Mouse (Mus musculus): Measurements from ENCODE around the gene Adgrf3.
A peak's percentile ranks its signal among the peaks of the same experiment; 100 is the strongest.

The Adgrf3 gene

GRCm38 (mm10) chr5:30202221-30202620 lies 3.3 kb downstream of the Adgrf3 start:
- no peak for DNase-seq (ENCODE audit: low read depth, low spot score)

DNA sequence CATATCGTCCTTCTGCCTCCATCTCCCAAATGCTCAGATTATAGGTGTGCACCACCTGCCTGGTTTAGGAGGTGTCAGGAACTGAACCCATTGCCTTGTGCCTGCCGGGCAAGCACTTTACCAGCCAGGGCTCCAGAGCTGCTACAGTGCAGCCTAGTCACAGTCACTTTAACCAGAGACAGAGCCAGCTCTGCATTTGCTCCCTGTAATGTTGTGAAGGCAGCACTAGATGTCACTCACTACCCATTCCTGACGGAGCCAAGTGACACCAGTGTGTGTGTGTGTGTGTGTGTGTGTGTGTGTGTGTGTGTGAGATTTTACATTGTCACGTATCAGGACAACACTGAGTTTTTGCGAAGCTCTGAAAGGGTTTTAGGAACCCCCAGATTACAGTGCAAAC lies 4.0 kb downstream of the Adgrf3 start:
- DNase-seq (ENCODE audit: low read depth, low spot score) = peak; percentile 36

DNA sequence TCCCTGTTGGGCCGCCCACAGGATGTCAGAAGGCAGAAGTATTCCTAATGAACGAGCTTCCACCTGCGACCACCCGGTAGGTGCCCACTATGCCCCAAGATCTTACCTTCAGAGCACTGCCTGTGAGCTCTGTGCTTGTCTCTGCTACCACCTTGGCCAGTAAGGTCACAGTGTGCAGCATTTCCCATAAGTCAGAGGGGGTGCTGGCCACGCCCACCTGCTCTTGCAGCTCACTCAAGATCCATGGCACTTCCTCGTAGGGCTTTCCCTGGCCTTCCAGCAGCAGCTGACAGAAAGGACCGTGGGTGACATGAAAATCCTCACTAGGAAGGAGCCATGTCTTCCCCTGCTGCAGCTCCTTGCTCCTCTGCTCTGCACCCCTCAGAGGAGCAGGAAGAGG lies 7.3 kb downstream of the Adgrf3 start:
- DNase-seq (ENCODE audit: low read depth, low spot score) = peak; percentile 19

- no peak for DNase-seq (ENCODE audit: low read depth, low spot score)
Observed at GRCm38 (mm10) chr5:30195340-30195739, 10.2 kb downstream of the Adgrf3 start.

DNA sequence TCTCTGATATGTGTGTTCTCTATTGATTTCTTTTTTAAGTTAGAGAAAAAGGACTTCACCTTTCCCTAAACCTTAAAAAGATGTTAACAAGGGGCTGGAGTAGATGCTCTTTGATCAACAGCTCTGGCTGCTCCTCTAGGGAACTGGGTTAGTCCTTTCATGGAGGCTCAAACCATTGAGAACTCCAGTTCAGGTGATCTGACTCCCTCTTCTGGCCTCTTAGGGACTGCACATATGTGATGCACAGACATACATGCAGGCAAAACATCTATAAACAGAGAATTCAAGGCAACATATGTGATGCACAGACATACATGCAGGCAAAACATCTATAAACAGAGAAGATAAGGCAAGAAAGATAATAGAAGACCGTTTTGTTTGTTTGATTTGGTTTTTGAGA lies 13.1 kb downstream of the Adgrf3 start:
- DNase-seq (ENCODE audit: low read depth, low spot score) = no peak

GRCm38 (mm10) chr5:30187687-30188485 lies 17.6 kb downstream of the Adgrf3 start:
- no peak for DNase-seq (ENCODE audit: low read depth, low spot score)

DNA sequence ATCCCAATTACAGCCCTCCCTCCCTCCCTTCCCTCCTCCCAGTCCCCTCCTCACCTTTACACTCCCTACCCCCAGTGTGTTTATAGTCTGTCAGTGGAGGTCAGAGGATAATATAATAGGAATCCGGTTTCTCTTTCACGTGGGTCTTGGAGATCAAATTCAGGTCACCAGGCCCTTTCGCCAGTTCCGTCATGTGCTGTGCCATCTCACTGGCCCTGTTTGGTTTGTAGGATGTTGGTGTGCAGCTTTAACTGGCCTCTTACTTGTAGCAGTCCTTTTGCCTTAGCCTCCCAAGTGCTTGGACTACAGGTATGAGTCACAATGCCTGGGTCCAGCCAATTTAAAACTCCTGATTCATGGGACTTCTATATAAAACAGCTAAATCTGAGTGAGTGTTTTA lies 29.7 kb downstream of the Adgrf3 start:
- DNase-seq (ENCODE audit: low read depth, low spot score) = no peak

DNA sequence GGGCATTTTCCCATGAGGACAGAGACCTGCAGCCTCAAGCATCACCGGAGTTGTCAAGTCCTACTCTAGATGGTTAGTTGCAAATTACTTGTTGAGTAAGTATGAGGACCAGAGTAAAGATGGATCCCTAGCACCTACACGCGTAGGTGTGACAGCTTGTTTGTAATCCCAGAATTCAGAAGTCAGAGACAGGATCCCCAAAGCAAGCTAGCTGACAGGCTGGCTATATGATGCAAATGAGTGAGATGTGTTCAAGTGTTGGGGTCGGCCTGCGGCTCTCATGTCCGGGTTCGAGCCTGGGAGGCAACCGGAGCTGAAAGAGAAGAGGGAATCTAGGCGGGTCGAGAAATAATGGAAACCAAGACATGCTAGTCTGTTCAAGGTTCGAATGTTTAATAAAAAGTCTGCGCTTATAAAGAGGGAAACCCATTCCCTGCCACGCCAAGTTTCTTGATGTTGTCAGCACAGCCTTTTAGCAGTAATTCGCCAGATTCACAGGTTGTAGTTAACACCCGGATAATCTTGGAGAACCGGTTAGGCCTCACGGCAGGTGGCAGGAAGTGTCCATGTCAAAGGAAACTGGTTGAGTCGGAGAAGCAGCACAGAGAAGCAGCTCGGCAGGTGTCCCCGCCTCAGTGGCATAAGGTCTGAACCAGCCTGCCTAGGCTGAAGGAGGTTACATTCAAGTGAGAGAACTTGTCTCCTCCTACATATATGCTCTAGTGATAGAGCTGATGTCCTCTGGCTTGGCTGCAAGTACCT lies 32.4 kb downstream of the Adgrf3 start:
- DNase-seq (ENCODE audit: low read depth, low spot score) = no peak

DNA sequence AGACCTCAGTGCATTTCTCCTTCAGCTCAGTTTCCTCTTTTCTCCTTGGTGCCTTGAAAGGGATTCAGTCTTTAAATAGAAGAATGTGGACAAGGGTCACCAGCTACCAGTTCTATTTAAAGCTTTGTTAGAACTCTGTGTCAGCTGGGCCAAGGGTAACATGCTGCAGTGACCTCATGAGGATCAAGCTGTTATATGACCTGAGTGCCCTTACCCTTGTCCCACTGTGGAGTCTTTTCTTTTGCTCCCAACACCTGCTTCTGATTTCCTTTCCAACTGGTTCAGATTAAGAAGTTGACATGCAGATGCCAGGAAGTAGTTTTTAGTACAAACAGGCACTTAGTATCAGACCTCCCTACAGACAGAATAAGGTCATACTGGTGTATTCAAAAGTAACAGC lies 33.4 kb downstream of the Adgrf3 start:
- no peak for DNase-seq (ENCODE audit: low read depth, low spot score)

- no peak for DNase-seq (ENCODE audit: low read depth, low spot score)
Observed at GRCm38 (mm10) chr5:30170303-30170940, 35.1 kb downstream of the Adgrf3 start.

DNA sequence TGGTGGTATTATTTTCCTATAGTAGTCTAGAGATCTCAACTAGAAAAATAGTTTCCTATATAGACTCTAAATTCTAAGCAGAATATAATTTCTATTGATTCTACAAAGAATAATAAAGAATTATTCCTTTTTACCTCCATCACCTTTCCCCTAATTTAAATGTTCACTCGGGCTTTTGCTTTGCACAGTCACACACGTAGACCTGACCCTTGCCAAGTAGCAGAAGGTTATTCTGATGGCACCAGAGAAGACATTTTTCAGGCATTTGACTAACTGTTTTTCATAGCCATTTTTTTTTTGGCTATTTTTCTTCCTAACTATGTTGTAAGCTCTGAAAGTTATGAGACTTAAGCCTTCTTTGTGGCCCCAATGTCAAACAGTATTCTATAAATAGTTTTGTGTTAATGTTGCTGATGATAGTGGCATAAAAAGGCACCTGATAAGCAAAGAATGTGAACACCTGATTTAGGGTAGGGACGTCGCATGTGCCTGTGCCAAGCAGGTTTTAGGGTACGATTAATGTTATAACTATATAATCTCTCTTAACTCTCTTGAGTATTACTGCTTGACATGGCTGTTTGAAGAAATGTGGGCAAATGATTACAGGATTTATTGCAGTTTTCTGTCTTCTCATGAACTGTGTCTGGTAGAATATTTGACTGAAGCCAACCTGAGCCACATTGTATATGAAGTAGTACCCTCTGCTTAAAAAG lies 40.1 kb downstream of the Adgrf3 start:
- DNase-seq (ENCODE audit: low read depth, low spot score) = no peak

GRCm38 (mm10) chr5:30162339-30162738 lies 43.2 kb downstream of the Adgrf3 start:
- no peak for DNase-seq (ENCODE audit: low read depth, low spot score)

DNA sequence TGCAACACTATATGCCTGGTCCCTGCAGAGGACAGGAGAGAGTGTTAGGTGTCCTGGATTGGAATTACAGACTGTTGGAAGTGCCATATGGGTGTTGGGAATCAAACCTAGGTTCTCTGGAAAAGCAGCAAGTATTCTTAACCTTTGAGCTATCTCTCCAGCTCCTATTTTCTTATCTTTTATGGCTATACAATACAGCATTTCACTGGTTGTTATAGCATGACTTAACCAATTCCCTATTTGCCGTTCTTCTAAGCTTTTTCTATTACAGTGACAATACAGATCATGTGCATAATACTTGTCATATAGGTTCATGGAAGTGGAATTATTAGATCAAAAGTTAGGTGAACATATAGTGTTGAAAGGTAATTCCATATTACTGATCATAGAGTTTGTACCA lies 43.7 kb downstream of the Adgrf3 start:
- no peak for DNase-seq (ENCODE audit: low read depth, low spot score)

DNA sequence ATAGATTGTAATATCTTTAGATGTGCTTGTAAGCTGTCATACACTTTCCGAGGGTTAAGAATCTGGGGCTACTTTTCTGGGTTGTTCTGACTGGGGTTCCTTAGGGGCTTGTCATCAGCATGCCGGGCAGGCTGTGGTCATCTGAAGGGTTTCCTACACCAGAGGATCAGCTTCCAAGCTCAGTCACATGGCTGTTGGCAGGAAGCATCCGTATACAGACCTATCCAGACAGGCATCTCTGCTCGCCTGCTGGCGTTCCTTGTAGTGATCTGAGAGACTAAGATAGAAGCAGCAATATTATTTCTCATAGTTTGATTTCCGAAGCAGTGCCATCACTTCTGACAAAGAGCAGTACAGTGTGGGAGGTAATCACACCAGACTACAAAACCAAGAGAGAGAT lies 45.9 kb downstream of the Adgrf3 start:
- no peak for DNase-seq (ENCODE audit: low read depth, low spot score)

DNA sequence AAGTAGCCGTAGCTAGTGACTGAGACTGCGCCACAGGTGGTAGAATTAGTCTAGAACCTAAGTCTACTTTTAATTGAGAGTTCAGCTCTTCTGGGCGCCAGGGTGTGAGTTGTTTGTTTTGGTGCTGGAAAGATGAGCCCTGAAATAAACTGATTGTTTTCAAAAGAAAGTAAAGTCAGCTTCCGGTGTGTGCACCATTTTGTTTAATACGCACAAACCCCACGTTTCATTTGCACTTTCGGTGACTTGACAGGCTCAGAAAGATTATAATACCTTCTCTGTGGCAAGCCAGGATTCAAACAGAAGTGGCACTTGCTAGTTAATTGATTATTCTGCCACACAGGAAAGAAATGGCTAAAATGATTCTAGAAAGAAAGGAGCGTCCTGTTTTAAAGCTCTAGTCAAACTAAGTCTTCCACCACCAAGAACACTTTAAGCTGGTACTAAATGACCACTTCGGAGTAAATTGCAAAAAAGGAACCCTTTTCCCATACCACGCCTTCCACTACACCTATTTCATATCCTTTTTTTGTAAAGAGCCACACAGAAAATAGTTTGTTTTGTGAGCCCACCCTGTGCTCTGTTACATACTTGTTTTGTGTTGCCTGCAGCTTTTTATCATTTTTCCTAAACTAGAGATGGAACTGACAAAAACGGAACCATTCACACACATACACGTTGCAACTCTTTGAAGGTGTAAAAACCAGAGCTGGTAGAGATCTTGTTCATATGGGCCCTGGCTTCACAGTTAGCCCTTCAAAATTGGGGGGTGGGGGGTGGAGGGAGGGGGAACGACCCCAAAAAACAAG lies 49.5 kb downstream of the Adgrf3 start:
- peak; percentile 61 for DNase-seq (ENCODE audit: low read depth, low spot score)

GRCm38 (mm10) chr5:30155395-30155792 lies 50.1 kb downstream of the Adgrf3 start:
- DNase-seq (ENCODE audit: low read depth, low spot score) = no peak

DNA sequence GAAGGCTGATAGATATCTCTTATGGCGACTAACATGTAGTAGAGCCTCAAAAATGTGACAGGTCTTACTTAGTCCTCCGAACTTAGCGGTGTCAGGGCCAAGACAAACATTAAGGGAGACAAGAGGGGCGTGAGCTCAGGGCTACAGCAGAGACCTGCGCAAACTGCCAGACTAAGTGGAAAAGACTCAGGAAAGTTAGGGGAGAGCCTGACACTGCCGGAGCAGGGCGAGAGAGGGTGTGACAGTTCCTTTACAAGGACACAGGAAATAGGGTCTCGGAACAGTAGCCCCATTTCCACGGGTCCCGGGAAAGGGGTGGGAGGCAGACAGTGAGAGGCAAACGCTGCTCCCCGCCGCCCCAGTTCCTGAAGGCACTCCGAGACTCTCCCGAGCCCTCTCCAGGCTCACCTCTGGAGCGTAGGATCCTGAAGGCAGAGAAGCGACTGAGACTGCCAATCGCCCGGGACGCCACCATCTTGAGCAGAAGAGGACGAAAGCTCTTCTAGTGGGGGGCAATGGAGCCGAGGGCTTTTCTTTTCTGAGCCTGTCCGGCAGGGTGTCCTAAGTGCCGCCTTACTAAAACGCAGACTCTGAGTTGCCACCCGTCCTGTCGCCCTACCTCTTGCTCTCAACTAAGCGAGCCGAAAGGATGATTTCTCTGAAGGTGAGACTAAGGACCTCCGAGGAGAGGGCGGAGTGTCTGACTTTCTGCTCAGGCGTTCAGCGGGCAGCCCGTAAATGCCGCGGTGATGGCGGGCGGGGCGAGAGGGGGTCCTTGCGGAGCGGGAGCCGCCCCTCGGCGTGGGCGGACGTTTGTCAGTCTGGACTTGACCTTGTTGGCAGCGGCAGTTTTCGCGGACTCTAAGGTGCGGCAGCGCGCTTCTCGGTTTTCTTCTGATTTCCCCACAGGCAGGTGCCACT lies 50.8 kb downstream of the Adgrf3 start, which contains the start of the genes Hadha and Hadhb:
TSS of gene Hadha (minus strand) at position 689 of the 921 bp plus-strand sequence.
TSS of gene Hadhb (plus strand) at position 775 of the 921 bp plus-strand sequence.
- peak; percentile 95 for DNase-seq (ENCODE audit: low read depth, low spot score)

GRCm38 (mm10) chr5:30154013-30154412 lies 51.5 kb downstream of the Adgrf3 start:
- DNase-seq (ENCODE audit: low read depth, low spot score) = no peak

- no peak for DNase-seq (ENCODE audit: low read depth, low spot score)
Observed at GRCm38 (mm10) chr5:30153222-30153621, 52.3 kb downstream of the Adgrf3 start.

DNA sequence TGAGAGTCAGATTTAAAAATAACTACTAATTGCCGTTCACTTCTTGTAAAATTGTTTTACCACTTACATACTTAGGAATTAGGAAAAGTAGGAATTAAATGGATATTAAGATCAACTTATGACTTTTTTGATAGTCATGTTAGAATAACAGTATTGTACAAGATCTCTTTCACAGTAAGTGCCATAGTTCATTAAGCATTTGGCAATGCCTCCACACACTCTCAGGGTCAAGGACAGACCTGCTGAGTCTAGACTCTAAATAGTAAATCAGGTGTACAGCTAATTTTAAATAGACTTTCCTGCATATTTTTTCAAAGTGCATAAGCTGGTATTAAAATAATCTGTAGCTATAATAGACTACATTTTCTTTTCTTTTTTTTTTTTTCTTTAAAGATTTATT lies 53.1 kb downstream of the Adgrf3 start:
- DNase-seq (ENCODE audit: low read depth, low spot score) = no peak

Measured in CD4-positive, CD25-positive, alpha-beta regulatory T cell, adult 2 months (primary cell).